Mouse (Mus musculus) adrenal gland, postnatal 36 days (tissue): Measurements from ENCODE around the gene Nfatc2ip. TPM values are rescaled to one million over a fixed set of nuclear protein-coding genes. Genes with fewer than 3 reads are reported as not detected.

ENCODE experiments used
- DNase-seq, 2 experiments: peaks; one replicate each; pipeline ENCODE4 v3.0.0; 2021; ENCODE audit warnings: mixed read lengths in 1 of 2
- microRNA-seq: library from miRNA; unstranded; fragments of <30 nt; microRNA quantifications from one replicate; pipeline ENCODE4 v1.2.0, GENCODE M21; 2021
- total RNA-seq, 2 experiments: library from RNA; stranded (reverse); gene quantifications; 2 replicates each; pipeline ENCODE4 v1.2.3; 2021

Nfatc2ip gene
- total RNA-seq, 2 experiments from 2014 or later: 6.5 TPM

DNA sequence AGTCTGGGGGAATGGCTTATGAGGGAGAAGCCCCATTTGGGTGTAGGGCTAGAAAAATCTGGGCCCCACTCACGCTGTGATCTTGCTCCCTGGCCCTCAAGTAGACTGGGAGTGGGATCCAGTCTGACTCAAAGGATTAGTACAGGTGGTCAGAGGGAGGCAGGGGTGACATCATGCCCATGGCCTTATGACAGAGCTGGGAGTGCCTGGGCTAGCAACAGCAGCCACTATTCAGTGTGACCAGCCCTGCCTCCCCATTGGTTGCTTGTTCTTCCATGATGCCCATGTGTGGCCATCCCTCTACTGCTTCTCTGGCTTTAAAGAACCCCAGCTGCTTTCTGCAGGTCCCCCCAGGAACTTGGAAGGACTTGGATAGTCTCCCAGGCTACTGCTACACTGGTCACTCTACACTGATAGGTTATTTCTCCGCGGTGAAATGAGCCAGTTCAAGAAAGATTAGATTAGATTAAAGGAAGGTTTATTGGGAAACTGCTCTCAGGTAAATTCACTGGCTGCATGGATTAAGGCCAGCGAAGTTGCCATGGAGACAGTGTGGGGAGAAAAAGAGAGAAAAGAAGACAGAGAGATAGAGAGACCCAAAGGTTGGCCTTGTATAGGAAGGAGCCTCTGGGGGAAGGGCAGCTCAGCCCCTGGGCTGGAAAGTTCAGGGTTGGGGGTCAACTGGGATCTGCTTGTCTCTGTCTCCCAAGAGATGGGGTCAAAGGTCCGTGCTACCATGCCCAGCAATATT lies 40.5 kb downstream of the Nfatc2ip start:
- no peak for DNase-seq

DNA sequence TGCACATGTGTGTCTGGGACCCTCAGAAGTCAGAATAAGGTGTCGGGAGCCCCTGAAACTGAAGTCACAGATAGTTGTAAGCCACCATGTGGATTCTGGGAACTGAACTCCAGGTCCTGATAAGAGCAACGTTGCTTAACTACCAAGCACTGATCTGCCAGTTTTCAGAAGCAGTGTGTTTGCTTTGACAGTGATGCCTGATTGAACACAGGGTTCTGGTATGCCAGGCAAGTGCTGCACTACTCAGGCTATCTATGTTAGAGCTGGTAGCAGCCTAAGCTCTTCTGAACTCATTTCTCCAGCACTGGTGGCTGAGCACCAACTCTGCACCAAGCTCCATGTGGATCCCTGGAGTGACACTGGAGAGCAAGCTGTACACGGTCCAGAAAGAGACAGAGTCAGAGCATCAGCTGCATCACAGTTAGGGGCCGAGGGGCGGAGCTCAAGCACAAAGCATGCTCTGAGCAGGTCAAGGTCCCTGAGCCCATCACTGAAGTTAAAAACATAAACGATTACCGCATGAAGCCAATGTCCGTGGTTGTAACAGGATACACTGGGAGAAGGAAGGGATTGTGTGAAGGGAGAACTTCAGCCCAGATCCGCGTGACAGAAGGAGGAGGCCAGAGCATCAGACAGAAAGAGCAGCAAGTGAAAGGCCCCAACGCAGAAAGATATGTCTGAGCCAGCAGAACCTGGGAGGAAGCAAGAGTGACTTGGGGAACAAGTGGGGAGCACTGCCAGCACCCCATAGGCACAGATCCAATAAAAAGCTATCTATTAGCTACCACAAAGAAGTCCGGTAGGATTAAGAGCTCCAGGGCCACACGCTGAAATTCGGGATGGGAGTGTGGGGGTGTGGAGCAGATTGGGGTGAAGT lies 41.6 kb downstream of the Nfatc2ip start:
- DNase-seq: no peak

DNA sequence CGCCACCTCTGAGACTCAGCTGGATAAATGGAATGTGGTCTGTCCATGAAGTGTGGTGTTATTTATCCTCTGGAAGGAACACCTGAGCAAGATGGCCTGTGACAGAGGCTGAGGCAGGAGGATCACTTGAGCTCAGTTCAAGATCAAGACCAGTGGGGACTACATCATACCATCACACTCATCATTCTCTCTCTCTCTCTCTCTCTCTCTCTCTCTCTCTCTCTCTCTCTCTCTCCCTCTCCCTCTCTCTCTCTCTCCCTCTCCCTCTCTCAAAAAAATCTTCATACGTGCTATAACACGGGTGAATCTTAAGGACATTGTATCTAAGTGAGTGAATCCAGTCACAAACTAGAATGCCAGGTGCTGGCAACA lies 42.6 kb downstream of the Nfatc2ip start:
- no peak for DNase-seq

DNA sequence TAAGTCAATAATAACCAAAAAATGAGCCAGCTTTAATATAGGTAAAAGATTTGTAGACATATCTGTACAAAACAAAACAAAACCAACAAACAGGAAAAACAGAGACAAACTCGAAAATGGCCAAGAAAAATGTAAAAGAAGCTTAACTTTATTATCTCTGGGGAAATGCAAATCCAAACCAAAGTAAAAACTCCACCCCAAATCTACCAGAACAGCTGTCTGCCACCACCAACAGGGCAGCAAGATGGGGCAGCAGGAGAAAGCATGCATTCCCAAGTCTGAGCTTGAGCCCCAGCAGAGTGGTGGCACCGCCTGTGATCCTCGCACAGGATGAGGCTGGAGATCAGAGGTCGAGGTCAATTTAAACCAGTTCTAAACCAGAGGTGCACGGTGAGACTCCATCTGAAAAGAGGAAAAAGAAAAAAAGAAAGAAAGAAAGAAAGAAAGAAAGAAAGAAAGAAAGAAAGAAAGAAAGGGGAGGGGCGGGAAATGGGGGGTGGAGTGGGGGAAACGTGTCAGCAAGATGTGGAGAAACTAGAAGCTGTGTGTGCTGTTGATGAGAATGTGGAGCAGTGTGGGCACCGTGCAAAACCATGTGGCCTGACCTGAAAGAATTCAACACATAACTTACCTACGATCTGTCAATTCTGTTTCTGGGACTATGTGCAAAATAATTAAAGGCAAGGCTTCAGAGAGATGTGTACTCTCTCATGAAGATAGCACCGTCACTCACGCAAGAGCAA lies 43.1 kb downstream of the Nfatc2ip start:
- DNase-seq: no peak

DNA sequence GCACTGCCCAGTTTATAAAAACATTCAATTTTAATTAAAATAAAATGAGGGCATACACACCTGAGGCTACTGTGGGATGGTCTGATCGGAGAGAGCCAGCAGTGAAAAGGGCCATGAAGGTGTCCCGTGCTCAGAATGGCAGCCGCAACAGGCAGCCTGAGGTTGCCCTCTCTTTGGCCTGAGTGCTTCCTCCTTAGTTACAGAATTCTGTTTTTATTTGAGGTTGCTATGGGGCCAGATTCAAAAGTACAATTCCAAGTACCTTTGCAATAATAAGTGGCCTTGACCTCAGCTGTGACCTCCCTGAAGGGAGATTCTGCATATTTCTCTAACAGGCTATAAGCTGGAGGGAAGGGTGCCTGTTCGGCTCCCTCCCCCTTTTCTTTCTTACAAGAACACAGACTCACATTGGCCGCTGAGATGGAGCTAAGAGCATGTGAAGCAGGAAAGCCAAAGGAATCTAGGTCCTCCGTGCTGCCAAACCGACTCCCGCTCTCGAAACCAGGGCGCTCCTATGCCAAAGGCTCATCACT lies 45.1 kb downstream of the Nfatc2ip start:
- no peak for DNase-seq

DNA sequence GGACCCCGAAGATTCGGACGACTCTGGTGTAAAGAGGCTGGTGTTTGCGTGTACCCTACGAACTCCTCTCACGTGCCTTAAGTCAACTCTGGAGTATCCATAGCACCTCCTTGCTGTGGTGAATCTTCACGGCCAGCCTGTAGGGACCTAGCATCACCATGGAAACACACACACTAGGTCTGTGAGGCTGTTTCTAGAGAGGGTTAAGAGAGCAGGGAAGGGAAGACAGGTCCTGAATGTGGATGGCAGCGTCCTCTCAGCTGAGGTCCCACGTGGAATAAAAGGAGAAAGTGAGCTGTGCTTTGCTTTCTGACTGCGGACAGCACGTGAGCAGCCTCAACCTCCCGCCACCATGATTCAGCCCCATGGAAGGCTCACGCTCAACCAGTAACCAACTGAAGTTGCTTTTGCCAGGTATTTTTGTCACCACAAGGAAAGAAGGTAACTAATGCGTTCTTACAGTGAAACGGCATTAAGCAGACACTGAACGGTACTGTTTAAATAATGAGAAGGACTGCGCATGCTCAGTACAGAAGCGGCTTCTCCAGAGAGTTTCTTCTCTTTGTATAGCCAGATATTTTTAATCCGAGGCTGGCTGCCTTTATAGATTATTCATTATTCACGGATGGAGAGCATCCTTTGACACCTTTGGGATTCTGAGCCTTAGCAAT lies 45.7 kb downstream of the Nfatc2ip start:
- no peak for DNase-seq

DNA sequence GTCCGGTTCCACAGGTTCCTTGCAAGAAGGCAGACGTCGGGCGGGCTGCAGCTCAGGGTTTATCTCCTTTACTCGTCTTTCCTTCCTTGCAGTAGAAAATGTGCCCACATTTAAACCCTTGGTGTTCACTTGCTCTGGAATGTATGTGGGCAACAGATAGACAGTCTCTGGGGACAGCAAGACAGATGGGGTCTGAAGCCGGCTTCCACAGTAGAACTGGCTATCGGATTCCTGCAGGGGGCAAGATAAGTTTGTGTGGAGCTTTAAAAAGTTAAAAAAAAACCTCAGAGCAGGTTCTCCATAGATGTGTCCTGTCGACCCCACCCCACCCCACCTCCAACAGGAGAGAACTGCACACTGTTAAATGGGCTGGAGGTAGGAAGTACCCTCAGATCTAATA lies 48.2 kb downstream of the Nfatc2ip start:
- no peak for DNase-seq

DNA sequence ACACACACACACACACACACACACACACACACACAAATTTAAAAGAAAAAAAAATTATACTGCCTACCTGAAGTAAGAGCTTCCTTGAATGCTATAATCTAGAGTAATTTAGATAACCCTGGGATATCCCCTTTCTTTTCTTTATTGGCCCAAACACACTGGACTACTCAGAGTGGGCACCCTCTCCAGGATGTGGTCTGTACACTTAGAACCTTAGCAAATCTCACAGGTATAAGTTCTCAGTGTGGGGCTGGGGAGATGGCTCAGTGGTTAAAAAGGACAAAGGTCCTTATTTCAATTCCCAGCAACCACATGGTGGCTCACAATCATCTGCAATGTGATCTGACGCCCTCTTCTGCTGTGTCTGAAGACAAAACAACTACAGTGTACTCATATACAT lies 49.4 kb downstream of the Nfatc2ip start:
- DNase-seq: no peak

DNA sequence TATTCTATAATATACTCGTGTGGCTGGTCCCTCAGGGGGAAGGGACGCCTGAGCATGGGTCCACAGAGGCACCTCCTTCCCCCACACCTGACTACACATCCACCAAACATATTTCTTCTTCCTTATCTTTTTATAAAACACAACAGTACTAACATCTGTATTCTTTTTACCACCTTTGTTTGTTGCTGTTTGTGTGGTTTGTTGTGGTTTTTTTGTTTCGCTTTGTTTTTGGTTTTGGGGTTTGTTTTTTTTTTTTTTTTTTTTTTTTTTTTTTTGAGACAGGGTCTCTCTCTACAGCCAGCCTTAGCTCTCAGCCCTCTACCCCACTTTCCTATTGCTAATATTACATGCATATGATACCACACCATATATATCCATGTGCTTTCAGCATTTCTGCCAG lies 50.6 kb downstream of the Nfatc2ip start:
- no peak for DNase-seq

DNA sequence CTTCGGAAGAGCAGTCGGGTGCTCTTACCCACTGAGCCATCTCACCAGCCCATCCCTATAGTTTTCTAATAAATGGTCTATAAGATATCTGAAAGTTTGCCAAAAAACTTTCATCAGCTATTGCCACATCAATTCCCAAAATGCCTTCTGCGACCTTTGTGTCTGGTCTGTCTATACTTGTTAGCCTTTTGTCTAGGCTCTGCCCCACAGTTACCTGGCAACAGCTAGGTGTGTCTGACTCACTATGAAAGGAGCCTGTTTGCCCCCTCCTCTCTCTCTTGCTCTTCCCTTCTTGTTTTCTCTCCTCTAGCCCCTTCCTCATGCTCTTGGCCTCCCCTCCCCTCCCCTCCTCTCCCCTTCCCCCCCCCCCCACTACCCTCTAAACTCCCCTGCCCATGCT lies 51.0 kb downstream of the Nfatc2ip start:
- no peak for DNase-seq

DNA sequence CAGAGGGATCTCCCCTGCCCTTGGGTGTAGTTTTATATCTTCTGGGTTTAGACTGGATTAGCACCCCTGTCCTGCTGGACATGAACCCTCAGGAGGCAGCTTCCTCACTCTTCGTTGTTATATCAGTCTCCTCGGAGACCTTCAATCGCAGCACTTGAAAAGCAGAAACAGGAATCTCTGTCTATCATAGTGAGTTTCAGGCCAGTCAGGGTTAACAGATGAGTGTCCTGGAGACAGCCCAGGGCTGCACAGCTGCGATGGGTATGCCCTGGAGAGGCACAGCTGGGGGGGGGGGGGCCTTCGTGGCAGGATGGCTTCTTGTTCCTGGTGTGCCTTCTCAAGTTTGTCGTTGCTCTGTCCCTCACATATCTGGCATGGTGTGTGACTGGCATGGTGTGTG lies 55.6 kb downstream of the Nfatc2ip start:
- no peak for DNase-seq

DNA sequence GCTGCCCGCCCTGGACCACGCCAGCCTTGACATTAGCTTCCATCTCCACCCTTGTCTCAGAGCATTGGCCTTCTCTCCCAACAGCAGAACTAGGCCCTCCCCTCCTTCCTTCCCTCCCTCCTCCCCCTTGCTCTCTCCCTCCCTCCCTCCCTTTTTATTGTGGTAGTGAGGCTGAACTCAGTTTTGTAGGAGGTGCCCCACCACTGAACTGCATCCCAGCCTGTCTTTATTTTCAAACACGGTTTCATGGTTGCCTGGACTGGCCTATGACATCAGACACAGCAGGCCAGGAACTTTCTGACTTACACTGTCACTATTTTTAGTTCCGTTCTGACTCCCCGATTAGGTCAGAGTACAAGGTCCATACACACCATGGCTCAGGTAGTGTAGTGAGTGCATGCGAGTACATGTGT lies 56.3 kb downstream of the Nfatc2ip start:
- DNase-seq: no peak

DNA sequence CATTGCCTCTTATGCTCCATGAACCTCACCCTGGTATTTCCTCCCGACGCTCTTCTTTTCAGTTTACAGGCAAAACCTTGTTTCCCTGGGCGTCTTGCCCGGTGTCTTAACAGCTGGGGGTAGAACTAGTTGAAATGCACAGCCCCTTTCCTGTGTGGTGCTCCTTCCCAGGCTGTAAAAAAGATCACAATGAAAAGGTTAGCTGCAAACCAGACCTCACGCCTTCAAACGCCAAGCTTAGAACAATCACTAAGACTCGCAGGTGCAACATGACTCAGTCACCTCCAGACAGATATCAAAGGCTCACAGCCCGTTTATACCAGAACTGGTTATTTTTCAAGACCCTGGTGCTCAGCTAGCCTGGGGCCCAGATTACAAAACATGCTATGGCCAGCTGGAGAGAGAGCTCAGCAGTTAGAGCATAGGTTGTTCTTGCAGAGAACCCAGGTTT lies 57.0 kb downstream of the Nfatc2ip start:
- no peak for DNase-seq

DNA sequence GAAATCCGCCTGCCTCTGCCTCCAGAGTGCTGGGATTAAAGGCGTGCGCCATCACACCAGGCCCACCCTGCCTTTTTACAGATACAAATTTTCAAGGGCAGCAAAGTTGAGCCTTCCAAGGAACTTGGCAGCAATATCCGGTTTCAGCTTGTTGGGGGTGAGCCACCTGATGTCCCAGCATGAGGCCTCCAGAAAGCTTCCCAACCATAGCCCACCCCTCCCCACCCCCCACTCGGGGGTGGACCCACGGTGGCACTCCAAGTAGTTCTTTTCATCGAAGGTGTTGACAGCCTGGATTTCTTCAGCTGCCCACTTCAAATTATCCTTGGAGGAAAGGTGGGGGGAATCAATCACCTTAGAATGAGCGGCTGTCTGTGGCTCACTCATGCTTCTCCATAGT lies 57.6 kb downstream of the Nfatc2ip start:
- DNase-seq: no peak

DNA sequence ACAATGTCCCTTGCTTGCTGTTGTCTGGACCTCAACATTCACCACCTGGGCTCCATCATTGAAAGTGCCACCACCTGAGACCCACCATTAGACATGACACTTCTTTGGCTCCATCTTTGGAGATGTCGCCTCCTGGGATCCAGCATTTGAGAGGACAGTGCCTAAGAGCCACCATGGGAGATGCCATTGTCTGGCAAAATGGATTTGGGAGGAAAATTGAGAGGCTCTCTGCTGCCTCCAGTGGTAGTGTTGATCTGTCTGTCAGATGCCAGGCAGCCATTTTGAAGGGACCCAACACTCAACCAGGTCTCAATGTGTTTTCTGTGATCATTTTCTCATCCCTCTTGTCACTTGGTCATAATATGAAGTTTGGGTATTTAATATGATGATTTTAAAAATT lies 61.0 kb downstream of the Nfatc2ip start:
- no peak for DNase-seq

Small RNA genes within 50 kb of the gene (microRNA-seq; reads per million reads assigned to microRNA genes)
- gene Mir7058: not detected

Other genes with a start within 250 kb of the Nfatc2ip start
- gene Xpo6, start 196.2 kb downstream of the Nfatc2ip start, total RNA-seq: 10 to 100 TPM; 87.8 to 89.1 TPM
- gene Sbk1, start 124.1 kb downstream of the Nfatc2ip start, total RNA-seq: 10 to 100 TPM; 23.3 to 88.8 TPM
- under 1 TPM; 0.36 to 0.60 TPM for gene Lat, start 27.2 kb downstream of the Nfatc2ip start, total RNA-seq
- 10 to 100 TPM; 35.5 to 37.4 TPM for gene Spns1, start 19.3 kb downstream of the Nfatc2ip start, total RNA-seq
- under 1 TPM in 1 of 2 experiments, not detected in 1; 0.82 TPM for gene Cd19, start 18.2 kb upstream of the Nfatc2ip start, total RNA-seq
- gene Rabep2, start 32.0 kb upstream of the Nfatc2ip start, total RNA-seq: 10 to 100 TPM; 48.4 to 72.8 TPM
- under 1 TPM in 1 of 2 experiments, not detected in 1; 0.33 TPM for gene Atp2a1, start 66.4 kb upstream of the Nfatc2ip start, total RNA-seq
- 10 to 100 TPM; 55.3 to 59.5 TPM for gene Sh2b1, start 78.7 kb upstream of the Nfatc2ip start, total RNA-seq
- 100 to 1,000 TPM; 219 to 221 TPM for gene Tufm, start 90.6 kb upstream of the Nfatc2ip start, total RNA-seq
- gene Atxn2l, start 106.7 kb upstream of the Nfatc2ip start, total RNA-seq: 100 to 1,000 TPM in 1 of 2 experiments, 10 to 100 TPM in 1; 82.9 to 112 TPM
- gene Eif3c, start 169.7 kb upstream of the Nfatc2ip start, total RNA-seq: 100 to 1,000 TPM; 243 to 301 TPM
- gene Apobr, start 188.2 kb upstream of the Nfatc2ip start, total RNA-seq: 1 to 10 TPM; 1.5 TPM
- gene Cln3, start 189.1 kb upstream of the Nfatc2ip start, total RNA-seq: 10 to 100 TPM; 34.8 to 40.0 TPM
- not detected for gene Il27, start 198.2 kb upstream of the Nfatc2ip start, total RNA-seq
- gene Nupr1, start 234.1 kb upstream of the Nfatc2ip start, total RNA-seq: 10 to 100 TPM; 20.8 to 27.0 TPM